Mouse (Mus musculus) heart, embryonic 16.5 days (tissue): ENCODE measurements around the gene Gucy2c. TPM values are rescaled to one million over a fixed set of nuclear protein-coding genes. Genes with fewer than 3 reads are reported as not detected.

Experiments used
- ATAC-seq: fragments of 200-750 bp; cut with Nextera tagmentation; replicated peaks from 2 replicates; pipeline ENCODE4 v1.8.0; 2017; ENCODE audit warnings: moderate number of reproducible peaks; ENCODE audit not compliant: insufficient read depth, low FRiP score; ENCODE audit errors: extremely low read depth
- H3K27ac ChIP-seq: fragments of 300-500 bp; sonication (generic); 2 replicates; pipeline ENCODE4 v1.5.1; 2014; ENCODE audit warnings: mild to moderate bottlenecking, low read length, control low read depth, moderate library complexity
- H3K27me3 ChIP-seq: fragments of 300-500 bp; sonication (generic); 2 replicates; pipeline ENCODE4 v1.6.1; 2014; ENCODE audit warnings: low read length, mixed read lengths; ENCODE audit not compliant: control insufficient read depth, insufficient read depth
- H3K36me3 ChIP-seq: fragments of 300-500 bp; sonication (generic); 2 replicates; pipeline ENCODE4 v1.6.1; 2014; ENCODE audit not compliant: control insufficient read depth, insufficient read depth
- H3K4me1 ChIP-seq: fragments of 300-500 bp; sonication (generic); 2 replicates; pipeline ENCODE4 v1.6.1; 2014; ENCODE audit warnings: low read length, mixed read lengths; ENCODE audit not compliant: control insufficient read depth, insufficient read depth
- H3K4me2 ChIP-seq: fragments of 300-500 bp; sonication (generic); 2 replicates; pipeline ENCODE4 v1.6.1; 2014; ENCODE audit warnings: low read depth, mild to moderate bottlenecking, control low read depth, low read length
- H3K4me3 ChIP-seq: fragments of 300-500 bp; sonication (generic); 2 replicates; pipeline ENCODE4 v1.5.1; 2014; ENCODE audit warnings: mild to moderate bottlenecking, control low read depth, low read length
- H3K9ac ChIP-seq: fragments of 300-500 bp; sonication (generic); 2 replicates; pipeline ENCODE4 v1.6.1; 2014; ENCODE audit warnings: low read length, control low read depth
- H3K9me3 ChIP-seq: fragments of 300-500 bp; sonication (generic); replicated peaks from 2 replicates; pipeline ENCODE4 v1.6.1; 2016; ENCODE audit warnings: low read length; ENCODE audit not compliant: control insufficient read depth
- WGBS: fragments of 180-500 bp; shearing (Covaris S2); extraction: QIAGEN DNeasy Blood & Tissue Kit; methylation state at CpG from one replicate; pipeline ENCODE4 v1.1.7; 2014; 5-methylcytosine and 5-hydroxymethylcytosine counted together
- polyA plus RNA-seq: library from polyadenylated mRNA; unstranded; fragments of >200 nt; fragmentation: Nextera tagmentation; extraction: Ambion mirVana; gene quantifications from 2 replicates; pipeline ENCODE4 v1.2.1, GENCODE M21; 2015

Gene Gucy2c
- polyA plus RNA-seq, 1 experiment from 2014 or later, result 0.11 TPM

DNA sequence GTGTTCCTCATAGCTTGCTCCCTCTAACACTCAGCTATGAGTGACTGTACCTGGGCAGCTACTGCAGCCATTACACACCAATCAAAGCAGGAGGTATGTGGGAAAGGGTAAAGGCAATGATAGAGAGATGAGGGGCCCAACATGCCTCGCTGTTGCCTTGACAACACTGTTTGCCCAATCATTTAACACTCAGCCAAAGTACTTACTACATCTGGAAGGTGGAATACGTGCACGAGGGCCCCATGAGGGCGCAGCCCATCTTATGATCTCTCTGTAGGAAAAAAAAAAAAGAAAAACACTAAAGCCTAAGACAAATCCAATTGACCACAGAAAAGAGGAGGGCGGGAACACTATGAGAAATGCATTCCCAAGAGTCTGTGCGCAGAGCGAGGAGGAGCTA lies 11.7 kb downstream of the Gucy2c start:
- Histone ChIP-seq H3K4me2 (no peak overlapping the region), H3K27ac (no peak overlapping the region), H3K9me3 (peaks cover 4% of the 10 kb centered on the region; the same call in 1 of the 2 replicates), H3K4me1 (no peaks in the 10 kb centered on the region), H3K27me3 (no peaks in the 10 kb centered on the region), H3K36me3 (no peaks in the 10 kb centered on the region), H3K4me3 (no peak overlapping the region), H3K9ac (no peak overlapping the region)
- 74% methylated on average over 7 of the region's 7 CpGs for WGBS
- ATAC-seq, result no peak

DNA sequence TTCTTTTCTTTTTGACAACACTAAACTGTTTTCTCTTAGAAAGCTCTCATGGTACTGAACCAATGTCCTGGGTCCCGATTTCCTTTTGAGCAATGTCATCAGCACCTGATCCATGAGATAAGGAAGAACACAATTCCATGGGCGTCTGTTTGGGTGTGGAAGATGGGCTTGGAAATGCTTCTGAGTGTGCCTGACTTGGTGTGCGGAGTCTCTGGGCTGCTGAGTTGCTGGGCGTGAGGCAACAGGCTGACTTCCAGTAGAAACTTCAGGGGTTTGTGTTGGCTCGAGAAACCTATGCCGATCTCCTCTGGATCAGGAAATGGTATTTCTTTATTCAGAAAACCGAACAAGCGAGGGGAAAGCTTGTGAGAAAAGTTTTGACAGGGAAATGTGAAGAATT lies 12.4 kb downstream of the Gucy2c start:
- WGBS, result 70% methylated on average over 8 of the region's 8 CpGs
- no peak overlapping the region for H3K27ac ChIP-seq
- no peak overlapping the region for H3K4me2 ChIP-seq
- H3K9ac ChIP-seq, result no peak overlapping the region
- peaks cover 4% of the 10 kb centered on the region; the same call in 1 of the 2 replicates for H3K9me3 ChIP-seq
- H3K4me3 ChIP-seq, result no peak overlapping the region
- H3K27me3 ChIP-seq, result no peaks in the 10 kb centered on the region
- ATAC-seq, result no peak
- H3K36me3 ChIP-seq, result no peaks in the 10 kb centered on the region
- peaks cover 2% of the 10 kb centered on the region for H3K4me1 ChIP-seq

DNA sequence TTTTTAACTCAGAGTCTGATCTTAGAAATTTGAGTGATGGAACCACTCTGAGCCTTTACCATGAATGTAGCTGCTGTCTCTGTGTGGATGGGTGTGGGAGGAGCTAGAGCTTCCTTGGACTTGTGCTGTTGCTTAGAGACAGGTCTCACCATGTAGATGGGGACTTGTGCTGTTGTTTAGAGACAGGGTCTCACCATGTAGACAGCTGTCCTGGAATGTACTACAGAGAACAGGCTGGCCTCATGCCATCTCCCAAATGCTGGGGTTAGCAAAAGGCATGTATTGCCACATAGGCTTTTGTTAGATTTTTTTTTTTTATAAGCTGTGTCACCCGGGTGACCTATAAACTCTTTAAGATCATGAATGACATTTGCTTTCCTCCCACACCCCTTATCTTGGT lies 17.7 kb downstream of the Gucy2c start:
- 6% methylated on average over 1 of the region's 1 CpGs for WGBS
- Histone ChIP-seq H3K4me2 (no peak overlapping the region), H3K27me3 (no peaks in the 10 kb centered on the region), H3K9me3 (peaks cover 6% of the 10 kb centered on the region; the same call in 1 of the 2 replicates), H3K4me3 (no peak overlapping the region), H3K36me3 (no peaks in the 10 kb centered on the region), H3K27ac (no peak overlapping the region), H3K4me1 (peaks cover 7% of the 10 kb centered on the region), H3K9ac (no peak overlapping the region)
- ATAC-seq, result peak; percentile 55; the same call in 1 of the 2 replicates

DNA sequence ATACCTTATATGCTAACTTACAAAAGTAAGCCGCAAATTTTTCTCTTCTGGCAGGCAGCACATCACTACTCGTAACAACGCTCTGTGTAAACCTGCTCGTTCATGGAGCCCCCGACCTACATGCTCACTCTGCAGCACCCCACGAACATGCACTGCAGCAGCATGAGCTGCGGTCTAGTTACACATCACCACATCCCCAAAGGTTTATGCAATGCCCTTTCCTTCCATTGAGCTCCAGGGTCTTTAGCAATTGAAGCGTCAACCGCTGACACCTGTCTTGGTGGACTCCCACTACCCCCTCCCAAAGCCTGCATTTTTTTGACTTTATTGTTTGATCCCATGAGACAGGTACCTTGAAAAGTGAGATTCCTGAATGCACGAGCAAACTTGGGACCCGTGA lies 31.0 kb downstream of the Gucy2c start:
- Histone ChIP-seq H3K4me3 (no peak overlapping the region), H3K36me3 (no peaks in the 10 kb centered on the region), H3K27ac (no peak overlapping the region), H3K4me1 (no peaks in the 10 kb centered on the region), H3K9me3 (no peaks in the 10 kb centered on the region), H3K4me2 (no peak overlapping the region), H3K27me3 (no peaks in the 10 kb centered on the region), H3K9ac (no peak overlapping the region)
- ATAC-seq, result no peak
- 87% methylated on average over 11 of the region's 11 CpGs for WGBS

DNA sequence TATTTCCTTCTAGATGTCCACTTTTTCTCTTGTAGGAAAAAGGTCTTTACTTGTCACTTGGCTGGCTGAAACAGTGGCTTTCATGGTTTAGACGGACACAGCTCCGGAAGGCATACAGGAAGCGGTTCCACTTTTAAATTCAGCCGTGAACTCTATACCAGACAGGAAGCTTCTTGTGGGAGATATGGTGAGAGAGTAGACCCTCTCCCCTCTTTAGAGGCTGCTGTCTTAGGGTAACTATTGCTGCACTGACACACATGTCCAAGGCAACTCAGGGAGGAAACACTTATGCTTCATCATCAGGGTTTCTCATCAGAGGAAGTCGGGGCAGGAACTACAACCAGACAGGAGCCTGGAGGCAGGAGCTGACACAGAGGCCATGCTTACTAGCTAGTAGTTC lies 36.0 kb downstream of the Gucy2c start:
- Histone ChIP-seq H3K27me3 (no peaks in the 10 kb centered on the region), H3K4me2 (no peak overlapping the region), H3K9me3 (no peaks in the 10 kb centered on the region), H3K36me3 (no peaks in the 10 kb centered on the region), H3K9ac (no peak overlapping the region), H3K27ac (no peak overlapping the region), H3K4me3 (no peak overlapping the region), H3K4me1 (no peaks in the 10 kb centered on the region)
- ATAC-seq, result no peak
- WGBS, result 59% methylated on average over 5 of the region's 5 CpGs

DNA sequence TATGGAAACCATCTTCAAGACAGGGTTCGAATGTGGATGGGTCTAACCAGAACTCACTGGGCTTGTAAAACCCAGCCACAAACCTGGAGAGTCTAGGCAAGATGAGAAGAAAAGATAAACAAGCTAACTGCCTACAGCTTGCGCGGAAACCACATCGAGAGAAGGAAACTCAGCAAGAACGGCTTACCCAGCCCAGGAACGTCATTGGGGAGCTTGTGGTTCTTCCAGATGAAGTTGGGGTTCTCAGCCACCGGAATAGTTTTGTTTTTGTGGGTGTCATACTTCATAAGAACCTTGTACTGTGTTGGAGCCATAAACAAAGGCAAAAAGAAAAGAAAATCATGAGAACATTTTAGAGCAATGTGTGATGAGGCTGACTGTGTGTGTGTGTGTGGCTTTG lies 37.8 kb downstream of the Gucy2c start:
- no peaks in the 10 kb centered on the region for H3K9me3 ChIP-seq
- no peak overlapping the region for H3K9ac ChIP-seq
- H3K4me2 ChIP-seq, result no peak overlapping the region
- H3K27ac ChIP-seq, result no peak overlapping the region
- no peaks in the 10 kb centered on the region for H3K27me3 ChIP-seq
- 76% methylated on average over 7 of the region's 7 CpGs for WGBS
- no peak overlapping the region for H3K4me3 ChIP-seq
- ATAC-seq, result no peak
- H3K36me3 ChIP-seq, result no peaks in the 10 kb centered on the region
- H3K4me1 ChIP-seq, result no peaks in the 10 kb centered on the region

DNA sequence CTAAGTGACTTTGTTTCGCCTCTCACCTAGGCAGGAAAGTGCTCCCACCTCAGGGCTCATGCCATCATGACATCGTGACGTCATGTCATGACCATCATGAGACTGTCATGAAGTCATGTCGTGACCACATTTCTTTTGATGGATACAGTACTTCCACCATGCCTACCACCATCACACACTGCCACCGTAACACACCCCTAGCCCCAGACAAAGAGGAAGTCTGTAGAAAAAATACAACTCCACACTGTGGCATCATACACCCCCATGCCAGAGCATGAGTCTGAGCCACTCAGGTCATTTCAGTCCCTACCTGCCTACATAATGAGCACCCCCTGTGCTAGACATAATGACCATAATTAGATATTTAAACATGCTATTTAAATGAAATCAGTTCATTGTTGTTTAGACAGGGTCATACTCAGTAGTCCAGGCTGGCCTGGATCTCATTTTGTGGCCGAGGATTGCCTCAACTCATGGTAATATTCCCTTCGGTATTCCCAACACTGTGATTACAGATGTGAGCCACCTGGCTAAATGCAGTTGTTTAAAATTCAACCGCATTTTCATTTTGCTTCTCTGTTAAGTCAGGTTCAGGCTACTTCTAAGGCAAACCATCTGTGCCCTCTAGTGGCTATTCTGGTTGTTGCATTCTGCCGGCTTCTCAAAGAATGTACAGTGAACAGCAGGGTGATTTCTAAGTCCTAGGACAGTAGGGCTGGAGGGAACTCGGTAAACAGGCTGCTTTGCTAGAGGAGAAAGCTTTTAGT lies 39.0 kb downstream of the Gucy2c start:
- Histone ChIP-seq H3K27me3 (no peaks in the 10 kb centered on the region), H3K4me1 (no peaks in the 10 kb centered on the region), H3K4me2 (no peak overlapping the region), H3K9me3 (no peaks in the 10 kb centered on the region), H3K9ac (no peak overlapping the region), H3K4me3 (no peak overlapping the region), H3K36me3 (no peaks in the 10 kb centered on the region), H3K27ac (no peak overlapping the region)
- ATAC-seq, result peak; percentile 63; the same call in 1 of the 2 replicates
- WGBS, result 35% methylated on average over 10 of the region's 10 CpGs

DNA sequence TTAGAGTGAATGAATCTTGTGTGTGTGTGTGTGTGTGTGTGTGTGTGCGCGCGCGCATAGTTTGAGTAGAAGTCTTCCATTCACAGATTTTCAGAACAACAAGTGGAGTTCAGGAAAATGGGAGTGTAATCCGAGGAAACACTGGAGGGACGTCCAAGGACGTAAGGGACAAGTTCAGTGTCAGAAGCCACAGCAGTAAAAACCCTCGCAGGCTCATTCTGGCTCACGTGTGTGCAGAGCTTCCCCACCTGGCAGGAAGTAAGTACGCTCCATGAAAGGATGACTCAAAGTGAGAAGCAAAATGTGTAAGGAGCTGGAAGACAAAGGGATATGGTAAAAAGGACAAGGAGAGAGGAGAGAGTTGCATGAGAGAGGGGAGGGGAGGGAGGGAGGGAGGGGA lies 40.3 kb downstream of the Gucy2c start:
- H3K4me2 ChIP-seq, result no peak overlapping the region
- H3K9ac ChIP-seq, result no peak overlapping the region
- no peak for ATAC-seq
- H3K36me3 ChIP-seq, result no peaks in the 10 kb centered on the region
- no peak overlapping the region for H3K4me3 ChIP-seq
- H3K9me3 ChIP-seq, result no peaks in the 10 kb centered on the region
- no peak overlapping the region for H3K27ac ChIP-seq
- H3K27me3 ChIP-seq, result no peaks in the 10 kb centered on the region
- no peaks in the 10 kb centered on the region for H3K4me1 ChIP-seq
- 77% methylated on average over 10 of the region's 10 CpGs for WGBS

DNA sequence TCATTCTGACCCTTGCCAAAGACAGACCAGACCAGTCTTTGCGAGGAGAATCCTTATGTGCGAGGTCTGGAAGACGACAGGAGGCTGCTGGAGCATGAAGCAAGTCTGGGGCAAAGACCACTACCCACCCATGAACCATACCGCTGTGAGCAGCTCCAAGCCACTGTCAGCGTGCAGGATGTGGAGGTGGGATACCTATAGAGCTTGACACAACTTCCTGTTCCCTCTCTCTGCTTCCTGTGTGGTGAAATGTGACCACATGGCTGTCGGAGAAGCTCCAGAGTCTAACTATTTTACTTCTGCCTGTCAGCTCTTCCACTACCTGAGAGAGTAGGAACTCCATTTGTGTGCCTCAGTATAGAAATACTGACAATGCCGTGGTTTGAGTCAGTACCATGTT lies 45.8 kb downstream of the Gucy2c start:
- Histone ChIP-seq H3K27me3 (no peaks in the 10 kb centered on the region), H3K9me3 (no peaks in the 10 kb centered on the region), H3K9ac (no peak overlapping the region), H3K27ac (no peak overlapping the region), H3K4me1 (no peaks in the 10 kb centered on the region), H3K4me2 (no peak overlapping the region), H3K4me3 (no peak overlapping the region), H3K36me3 (no peaks in the 10 kb centered on the region)
- WGBS, result 70% methylated on average over 7 of the region's 7 CpGs
- no peak; the same call in 1 of the 2 replicates for ATAC-seq
